Mouse (Mus musculus) G1E (cell line): ENCODE results near the gene Ubl4a.

Experiments
- CTCF ChIP-seq: IDR thresholded peaks from 2 replicates; pipeline ENCODE4 v1.5.1; 2012; ENCODE audit warnings: low read depth, low read length, inconsistent platforms, mixed read lengths
- GATA1 ChIP-seq: IDR thresholded peaks from 2 replicates; pipeline ENCODE4 v1.6.1; 2012; ENCODE audit warnings: borderline replicate concordance, low read length, inconsistent platforms, mixed read lengths
- POLR2AphosphoS5 ChIP-seq: IDR thresholded peaks from 2 replicates; pipeline ENCODE4 v1.6.1; 2012; ENCODE audit warnings: low read depth, low read length, inconsistent platforms; ENCODE audit not compliant: insufficient replicate concordance
- TAL1 ChIP-seq: conservative IDR thresholded peaks from 2 replicates; pipeline ENCODE4 v1.6.1; 2012; ENCODE audit warnings: low read depth, low read length, inconsistent platforms, mixed read lengths

GRCm38 (mm10) chrX:74353467-74353770 lies 19.6 kb downstream of the Ubl4a start, which contains the start of gene Lage3:
- TF ChIP-seq CTCF (no peak), TAL1 (no peak), GATA1 (no peak), POLR2AphosphoS5 (no peak)
